Mouse (Mus musculus) embryonic facial prominence, embryonic 14.5 days (tissue): ENCODE data around the gene Strn. TPM values are rescaled to one million over a fixed set of nuclear protein-coding genes. Genes with fewer than 3 reads are reported as not detected.

Source experiments
- ATAC-seq: fragments of 200-750 bp; cut with Nextera tagmentation; 2 replicates; pipeline ENCODE4 v1.8.0; 2017; ENCODE audit warnings: low read depth, moderate number of reproducible peaks, moderate TSS enrichment
- DNase-seq: peaks from one replicate; pipeline ENCODE4 v3.0.0-alpha.2; 2015; ENCODE audit warnings: low spot score
- H3K27ac ChIP-seq: fragments of 300-500 bp; sonication (generic); replicated peaks from 2 replicates; pipeline ENCODE4 v1.5.1; 2014; ENCODE audit warnings: low read depth, mild to moderate bottlenecking, low read length, moderate library complexity
- H3K27me3 ChIP-seq: fragments of 300-500 bp; sonication (generic); replicated peaks from 2 replicates; pipeline ENCODE4 v1.6.1; 2014; ENCODE audit warnings: low read length; ENCODE audit not compliant: control insufficient read depth, insufficient read depth
- H3K36me3 ChIP-seq: fragments of 300-500 bp; sonication (generic); 2 replicates; pipeline ENCODE4 v1.6.1; 2014; ENCODE audit warnings: low read length, mixed read lengths; ENCODE audit not compliant: control insufficient read depth, insufficient read depth
- H3K4me1 ChIP-seq: fragments of 300-500 bp; sonication (generic); 2 replicates; pipeline ENCODE4 v1.6.1; 2014; ENCODE audit warnings: antibody characterized with exemption, low read length; ENCODE audit not compliant: control insufficient read depth, insufficient read depth
- H3K4me2 ChIP-seq: fragments of 300-500 bp; sonication (generic); 2 replicates; pipeline ENCODE4 v1.6.1; 2014; ENCODE audit warnings: low read depth, mild to moderate bottlenecking, low read length, moderate library complexity, mixed read lengths
- H3K4me3 ChIP-seq: fragments of 300-500 bp; sonication (generic); 2 replicates; pipeline ENCODE4 v1.5.1; 2014; ENCODE audit warnings: low read depth, mild to moderate bottlenecking, low read length
- H3K9ac ChIP-seq: fragments of 300-500 bp; sonication (generic); 2 replicates; pipeline ENCODE4 v1.6.1; 2014; ENCODE audit warnings: low read depth, mild to moderate bottlenecking, low read length, moderate library complexity, mixed read lengths
- H3K9me3 ChIP-seq: fragments of 300-500 bp; sonication (generic); 2 replicates; pipeline ENCODE4 v1.6.1; 2016; ENCODE audit warnings: low read length; ENCODE audit not compliant: control insufficient read depth
- WGBS: fragments of 180-500 bp; shearing (Covaris S2); extraction: QIAGEN DNeasy Blood & Tissue Kit; methylation state at CpG from one replicate; pipeline ENCODE4 v1.1.7; 2014; 5-methylcytosine and 5-hydroxymethylcytosine counted together
- polyA plus RNA-seq: library from polyadenylated mRNA; unstranded; fragments of >200 nt; fragmentation: Nextera tagmentation; extraction: Ambion mirVana; gene quantifications from 2 replicates; pipeline ENCODE4 v1.2.1, GENCODE M21; 2014

Gene Strn
- polyA plus RNA-seq: 6.9 and 7.0 TPM in 2 replicates

GRCm38 (mm10) chr17:78737096-78737495 lies at the start of gene Strn:
Gene Strn (minus strand): TSS chr17:78737196.
- WGBS: 33% methylated on average over 4 of the region's 4 CpGs
- Histone ChIP-seq H3K9me3 (no peaks in the 10 kb centered on the region), H3K4me2 (peak within 1 kb of the TSS; percentile 80), H3K4me3 (peak within 1 kb of the TSS; percentile 94), H3K27me3 (no peaks in the 10 kb centered on the region), H3K36me3 (no peaks in the 10 kb centered on the region), H3K9ac (peak within 1 kb of the TSS; percentile 96), H3K27ac (peak within 1 kb of the TSS; percentile 86), H3K4me1 (peaks cover 15% of the 10 kb centered on the region)
- ATAC-seq (no peak), DNase-seq (no peak)

GRCm38 (mm10) chr17:78778765-78779164 lies 41.8 kb upstream of the Strn start:
- Histone ChIP-seq H3K27ac (no peak overlapping the region), H3K4me3 (no peak overlapping the region), H3K4me1 (no peaks in the 10 kb centered on the region), H3K27me3 (no peaks in the 10 kb centered on the region), H3K36me3 (peaks cover 25% of the 10 kb centered on the region), H3K9ac (no peak overlapping the region), H3K4me2 (no peak overlapping the region), H3K9me3 (no peaks in the 10 kb centered on the region)
- 92% methylated on average over 1 of the region's 1 CpGs for WGBS
- DNase-seq (no peak), ATAC-seq (no peak)

- H3K4me3 ChIP-seq: no peak overlapping the region
- ATAC-seq: no peak
- no peak overlapping the region for H3K27ac ChIP-seq
- no peak for DNase-seq
- H3K36me3 ChIP-seq: peaks cover 47% of the 10 kb centered on the region
- no peaks in the 10 kb centered on the region for H3K4me1 ChIP-seq
- H3K9me3 ChIP-seq: no peaks in the 10 kb centered on the region
- WGBS: 87% methylated on average over 2 of the region's 2 CpGs
- no peak overlapping the region for H3K9ac ChIP-seq
- no peak overlapping the region for H3K4me2 ChIP-seq
- H3K27me3 ChIP-seq: no peaks in the 10 kb centered on the region
These were observed 35.3 kb upstream of the Strn start for GRCm38 (mm10) chr17:78772317-78772716.

- Histone ChIP-seq H3K4me3 (no peak overlapping the region), H3K36me3 (peaks cover 52% of the 10 kb centered on the region), H3K4me2 (no peak overlapping the region), H3K4me1 (no peaks in the 10 kb centered on the region), H3K9me3 (no peaks in the 10 kb centered on the region), H3K27ac (no peak overlapping the region), H3K9ac (no peak overlapping the region), H3K27me3 (no peaks in the 10 kb centered on the region)
- no peak for DNase-seq
- 60% methylated on average over 7 of the region's 7 CpGs for WGBS
- no peak for ATAC-seq
These were observed 33.9 kb upstream of the Strn start for GRCm38 (mm10) chr17:78770932-78771331.

- Histone ChIP-seq H3K27me3 (no peaks in the 10 kb centered on the region), H3K9ac (no peak overlapping the region), H3K27ac (no peak overlapping the region), H3K9me3 (no peaks in the 10 kb centered on the region), H3K4me1 (no peaks in the 10 kb centered on the region), H3K4me2 (no peak overlapping the region), H3K4me3 (no peak overlapping the region), H3K36me3 (peaks cover 63% of the 10 kb centered on the region)
- DNase-seq: no peak
- ATAC-seq: no peak
- 80% methylated on average over 3 of the region's 3 CpGs for WGBS
These were observed 32.3 kb upstream of the Strn start for GRCm38 (mm10) chr17:78769341-78769740.

- no peak for ATAC-seq
- H3K4me2 ChIP-seq: no peak overlapping the region
- WGBS: 70% methylated on average over 2 of the region's 2 CpGs
- no peaks in the 10 kb centered on the region for H3K9me3 ChIP-seq
- DNase-seq: no peak
- no peak overlapping the region for H3K9ac ChIP-seq
- H3K27me3 ChIP-seq: no peaks in the 10 kb centered on the region
- no peak overlapping the region for H3K27ac ChIP-seq
- peaks cover 67% of the 10 kb centered on the region for H3K36me3 ChIP-seq
- H3K4me3 ChIP-seq: no peak overlapping the region
- H3K4me1 ChIP-seq: no peaks in the 10 kb centered on the region
These were observed 31.9 kb upstream of the Strn start for GRCm38 (mm10) chr17:78768937-78769336.

- ATAC-seq (no peak), DNase-seq (no peak)
- Histone ChIP-seq H3K27me3 (no peaks in the 10 kb centered on the region), H3K9ac (no peak overlapping the region), H3K4me2 (no peak overlapping the region), H3K27ac (no peak overlapping the region), H3K36me3 (peaks cover 63% of the 10 kb centered on the region), H3K9me3 (no peaks in the 10 kb centered on the region), H3K4me1 (no peaks in the 10 kb centered on the region), H3K4me3 (no peak overlapping the region)
- WGBS: 79% methylated on average over 8 of the region's 8 CpGs
These were observed 30.6 kb upstream of the Strn start for GRCm38 (mm10) chr17:78767546-78767945.

GRCm38 (mm10) chr17:78766084-78766483 lies 29.1 kb upstream of the Strn start:
- DNase-seq (no peak), ATAC-seq (no peak)
- Histone ChIP-seq H3K36me3 (peaks cover 63% of the 10 kb centered on the region), H3K4me1 (no peaks in the 10 kb centered on the region), H3K4me2 (no peak overlapping the region), H3K4me3 (no peak overlapping the region), H3K27ac (no peak overlapping the region), H3K9ac (no peak overlapping the region), H3K27me3 (no peaks in the 10 kb centered on the region), H3K9me3 (no peaks in the 10 kb centered on the region)
- 76% methylated on average over 7 of the region's 7 CpGs for WGBS

GRCm38 (mm10) chr17:78763272-78763671 lies 26.3 kb upstream of the Strn start:
- no peak for DNase-seq
- 83% methylated on average over 5 of the region's 5 CpGs for WGBS

More at GRCm38 (mm10) chr17:78763272-78763671, 26.3 kb upstream of the Strn start:
- ATAC-seq: no peak
- no peaks in the 10 kb centered on the region for H3K4me1 ChIP-seq
- H3K9me3 ChIP-seq: no peaks in the 10 kb centered on the region
- H3K27ac ChIP-seq: no peak overlapping the region
- H3K4me2 ChIP-seq: no peak overlapping the region
- no peak overlapping the region for H3K4me3 ChIP-seq
- no peaks in the 10 kb centered on the region for H3K27me3 ChIP-seq
- H3K36me3 ChIP-seq: peaks cover 56% of the 10 kb centered on the region
- H3K9ac ChIP-seq: no peak overlapping the region
